In the genomic region with DNA sequence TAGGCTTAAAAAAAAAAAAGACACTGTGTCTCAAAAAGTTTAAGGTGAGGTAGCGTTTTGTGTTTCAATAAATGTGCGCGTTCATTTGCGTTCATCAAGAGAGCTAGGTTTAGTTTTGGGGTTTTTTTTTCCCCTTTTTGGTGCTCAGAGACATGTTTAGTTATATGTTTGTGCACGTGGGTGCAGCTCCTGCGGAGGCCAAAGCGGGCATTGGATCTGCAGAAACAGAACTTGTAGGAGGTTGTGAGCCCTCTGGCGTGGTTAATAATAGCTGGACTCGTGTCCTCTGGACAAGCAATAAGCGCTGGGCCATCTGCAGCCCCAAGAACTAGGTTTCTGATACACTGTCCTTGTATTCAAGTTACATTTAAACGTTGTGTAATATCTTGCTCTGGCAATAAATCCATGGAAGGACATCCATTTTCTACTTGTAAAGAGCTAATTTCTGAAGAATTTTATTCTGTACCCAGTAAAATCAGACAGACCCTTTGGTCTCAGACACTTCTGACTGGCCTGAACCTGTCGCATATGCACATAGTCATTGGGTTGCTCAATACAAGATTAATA, we compare ENCODE assay signal across 9 mouse cellular contexts. TPM values are rescaled to one million over a fixed set of nuclear protein-coding genes. Genes with fewer than 3 reads are reported as not detected.
DNase-seq lines count a peak whose midpoint lies in the region; ATAC-seq and TF ChIP-seq lines count a peak whose summit lies in the region.
"Had no signal": no experiment of that assay in that cellular context is flagged by ENCODE, and none has a peak within 500 bp of the region (broad histone marks: within the 10 kb centered on the region; RNA-seq: fewer than 3 reads in every experiment).

No protein-coding gene starts in this region.

- peaks cover 7% of the 10 kb centered on the region for H3K36me3 ChIP-seq in lung, embryonic 16.5 days (ENCODE audit: control insufficient read depth, insufficient read depth, low read length)
- H3K36me3 ChIP-seq in intestine, postnatal 0 days (ENCODE audit: control insufficient read depth, insufficient read depth): peaks cover 16% of the 10 kb centered on the region
- H3K36me3 ChIP-seq in small intestine, adult 2 months (ENCODE audit: control insufficient read depth, insufficient read depth, low read length): peaks cover 8% of the 10 kb centered on the region

- TF ChIP-seq POLR2A in small intestine, adult 2 months (IDR thresholded peaks at IDR 0.05; ENCODE audit: low read depth, low read length): no peak

- H3K27me3 ChIP-seq in lung, embryonic 16.5 days (ENCODE audit: control insufficient read depth, insufficient read depth, low read depth, low read length): no peaks in the 10 kb centered on the region
- no peaks in the 10 kb centered on the region for H3K27me3 ChIP-seq in intestine, postnatal 0 days (replicated peaks; ENCODE audit: control insufficient read depth, insufficient read depth, low read length)
- H3K27me3 ChIP-seq in small intestine, adult 2 months (ENCODE audit: control insufficient read depth, insufficient read depth, low read length): no peaks in the 10 kb centered on the region

- H3K4me3 ChIP-seq in lung, embryonic 16.5 days (ENCODE audit: low read length): peak overlapping the region; percentile 77
- peak overlapping the region; percentile 82 for H3K4me3 ChIP-seq in intestine, postnatal 0 days (ENCODE audit: low read depth, low read length)
- peak overlapping the region; percentile 88 for H3K4me3 ChIP-seq in small intestine, adult 2 months (ENCODE audit: low read depth, low read length)

- peak overlapping the region; percentile 83 for H3K9ac ChIP-seq in lung, embryonic 16.5 days (ENCODE audit: low read length)
- peak overlapping the region; percentile 87 for H3K9ac ChIP-seq in intestine, postnatal 0 days (ENCODE audit: low read depth, low read length)

- DNase-seq in adrenal gland, adult 2 months: peak; percentile 48
- DNase-seq in adrenal gland, postnatal 25 days: no peak
- no peak for DNase-seq in lung, adult 18-20 months
- no peak for DNase-seq in urinary bladder, postnatal 4 days (ENCODE audit: low spot score in 2 of 2)
- no peak for DNase-seq in cerebellum, postnatal 10 days

- no peak for TF ChIP-seq CTCF in intestine, postnatal 0 days (IDR thresholded peaks at IDR 0.05; ENCODE audit: low read depth)
- no peak for TF ChIP-seq CTCF in small intestine, adult 2 months (IDR thresholded peaks at IDR 0.05; ENCODE audit: extremely low read depth, insufficient read length, insufficient replicate concordance, low read depth, low read length)

- 3% methylated on average over 12 of the region's 12 CpGs for WGBS in lung, embryonic 16.5 days
- 1% methylated on average over 12 of the region's 12 CpGs for WGBS in intestine, postnatal 0 days
- WGBS in small intestine, adult 2 months: 1% methylated on average over 12 of the region's 12 CpGs

- no peak for ATAC-seq in lung, embryonic 16.5 days (ENCODE audit: low read depth)
- ATAC-seq in intestine, postnatal 0 days: no peak

- no peaks in the 10 kb centered on the region for H3K9me3 ChIP-seq in lung, embryonic 16.5 days (ENCODE audit: control insufficient read depth, low read length)
- H3K9me3 ChIP-seq in intestine, postnatal 0 days (ENCODE audit: control insufficient read depth): no peaks in the 10 kb centered on the region

- no peak overlapping the region; the same call in 1 of the 2 replicates for H3K27ac ChIP-seq in lung, embryonic 16.5 days (ENCODE audit: low read length)
- H3K27ac ChIP-seq in intestine, postnatal 0 days (ENCODE audit: low read depth, low read length): 0 out of 2 replicates have a peak overlapping the region, but pooled peaks have one; percentile 78
- no peak overlapping the region for H3K27ac ChIP-seq in small intestine, adult 2 months (ENCODE audit: insufficient read depth, low read depth, low read length)

- H3K4me1 ChIP-seq in lung, embryonic 16.5 days (replicated peaks; ENCODE audit: control insufficient read depth, insufficient read depth, low read length): peaks cover 17% of the 10 kb centered on the region
- H3K4me1 ChIP-seq in intestine, postnatal 0 days (replicated peaks; ENCODE audit: control insufficient read depth, insufficient read depth, low read length): peaks cover 8% of the 10 kb centered on the region
- peaks cover 6% of the 10 kb centered on the region for H3K4me1 ChIP-seq in small intestine, adult 2 months (ENCODE audit: control insufficient read depth, insufficient read depth, insufficient read length, low read length)

- H3K4me2 ChIP-seq in lung, embryonic 16.5 days (ENCODE audit: low read depth, low read length): peak overlapping the region; percentile 80
- peak overlapping the region; percentile 71 for H3K4me2 ChIP-seq in intestine, postnatal 0 days (replicated peaks; ENCODE audit: low read depth)

RNA-seq across cellular contexts. Expression of a gene that starts 0.9 kb away (rescaled TPM):
- 100 to 1,000 TPM; 197 to 420 TPM for total RNA-seq in adrenal gland, adult 2 months (2021)
- 38.8 and 52.2 TPM in 2 replicates for polyA plus RNA-seq in adrenal gland, adult 2 months (2012; rRNA removed)
- 378 and 463 TPM in 2 replicates for total RNA-seq in adrenal gland, postnatal 25 days (2021)
- polyA plus RNA-seq in lung, embryonic 16.5 days (2015; fragmentation: Nextera tagmentation; extraction: Ambion mirVana): 522 and 523 TPM in 2 replicates
- 196 and 204 TPM in 2 replicates for polyA plus RNA-seq in intestine, postnatal 0 days (2015; fragmentation: Nextera tagmentation; extraction: Ambion mirVana)
- polyA plus RNA-seq in small intestine, adult 2 months (2012; rRNA removed): 6.2 and 15.3 TPM in 2 replicates

RNA-seq across cellular contexts. Expression of a gene that starts 6.6 kb away (rescaled TPM):
- 10 to 100 TPM; 62.6 to 73.7 TPM for total RNA-seq in adrenal gland, adult 2 months (2021)
- 43.9 and 48.7 TPM in 2 replicates for polyA plus RNA-seq in adrenal gland, adult 2 months (2012; rRNA removed)
- total RNA-seq in adrenal gland, postnatal 25 days (2021): 114 and 132 TPM in 2 replicates
- 91.8 and 98.7 TPM in 2 replicates for polyA plus RNA-seq in lung, embryonic 16.5 days (2015; fragmentation: Nextera tagmentation; extraction: Ambion mirVana)
- 64.8 and 65.8 TPM in 2 replicates for polyA plus RNA-seq in intestine, postnatal 0 days (2015; fragmentation: Nextera tagmentation; extraction: Ambion mirVana)
- 14.6 and 15.5 TPM in 2 replicates for polyA plus RNA-seq in small intestine, adult 2 months (2012; rRNA removed)

RNA-seq across cellular contexts. Expression of a gene that starts 24.9 kb away (rescaled TPM):
- total RNA-seq in adrenal gland, adult 2 months (2021): 100 to 1,000 TPM; 178 to 206 TPM
- 54.8 and 96.2 TPM in 2 replicates for polyA plus RNA-seq in adrenal gland, adult 2 months (2012; rRNA removed)
- total RNA-seq in adrenal gland, postnatal 25 days (2021): 208 and 254 TPM in 2 replicates
- polyA plus RNA-seq in lung, embryonic 16.5 days (2015; fragmentation: Nextera tagmentation; extraction: Ambion mirVana): 85.4 and 88.9 TPM in 2 replicates
- 37.8 and 41.0 TPM in 2 replicates for polyA plus RNA-seq in intestine, postnatal 0 days (2015; fragmentation: Nextera tagmentation; extraction: Ambion mirVana)
- 8.1 and 10.0 TPM in 2 replicates for polyA plus RNA-seq in small intestine, adult 2 months (2012; rRNA removed)

RNA-seq across cellular contexts. Expression of a gene that starts 32.0 kb away (rescaled TPM):
- 10 to 100 TPM; 42.7 to 44.0 TPM for total RNA-seq in adrenal gland, adult 2 months (2021)
- 12.7 and 14.2 TPM in 2 replicates for polyA plus RNA-seq in adrenal gland, adult 2 months (2012; rRNA removed)
- total RNA-seq in adrenal gland, postnatal 25 days (2021): 82.0 and 85.8 TPM in 2 replicates
- polyA plus RNA-seq in lung, embryonic 16.5 days (2015; fragmentation: Nextera tagmentation; extraction: Ambion mirVana): 176 and 177 TPM in 2 replicates
- polyA plus RNA-seq in intestine, postnatal 0 days (2015; fragmentation: Nextera tagmentation; extraction: Ambion mirVana): 33.0 and 35.7 TPM in 2 replicates
- polyA plus RNA-seq in small intestine, adult 2 months (2012; rRNA removed): 3.4 and 6.8 TPM in 2 replicates

RNA-seq across cellular contexts. Expression of a gene that starts 54.4 kb away (rescaled TPM):
- 1 to 10 TPM in 1 of 2 experiments, not detected in 1; 3.2 TPM for total RNA-seq in adrenal gland, adult 2 months (2021)
- 6.4 and 8.7 TPM in 2 replicates for polyA plus RNA-seq in adrenal gland, adult 2 months (2012; rRNA removed)
- not detected in 2 replicates for total RNA-seq in adrenal gland, postnatal 25 days (2021)
- not detected in 2 replicates for polyA plus RNA-seq in lung, embryonic 16.5 days (2015; fragmentation: Nextera tagmentation; extraction: Ambion mirVana)
- polyA plus RNA-seq in intestine, postnatal 0 days (2015; fragmentation: Nextera tagmentation; extraction: Ambion mirVana): not detected in 2 replicates
- 6.5 and 9.2 TPM in 2 replicates for polyA plus RNA-seq in small intestine, adult 2 months (2012; rRNA removed)
- total RNA-seq: granulocyte monocyte progenitor cell, adult 5-6 weeks had no signal
